Mouse (Mus musculus) frontal cortex, postnatal 10 days (tissue): ENCODE data around the gene Pja2.
"Not testable (repeated sequence)": the region's sequence is repeated elsewhere in the genome, so short reads cannot be mapped to it uniquely, and the experiment has no call there.

Experiments
- DNase-seq, 2 experiments: peaks; one replicate each; pipeline ENCODE4 v3.0.0; 2022; ENCODE audit warnings: low spot score in 2 of 2, mixed read lengths in 1 of 2

Gene Pja2

DNA sequence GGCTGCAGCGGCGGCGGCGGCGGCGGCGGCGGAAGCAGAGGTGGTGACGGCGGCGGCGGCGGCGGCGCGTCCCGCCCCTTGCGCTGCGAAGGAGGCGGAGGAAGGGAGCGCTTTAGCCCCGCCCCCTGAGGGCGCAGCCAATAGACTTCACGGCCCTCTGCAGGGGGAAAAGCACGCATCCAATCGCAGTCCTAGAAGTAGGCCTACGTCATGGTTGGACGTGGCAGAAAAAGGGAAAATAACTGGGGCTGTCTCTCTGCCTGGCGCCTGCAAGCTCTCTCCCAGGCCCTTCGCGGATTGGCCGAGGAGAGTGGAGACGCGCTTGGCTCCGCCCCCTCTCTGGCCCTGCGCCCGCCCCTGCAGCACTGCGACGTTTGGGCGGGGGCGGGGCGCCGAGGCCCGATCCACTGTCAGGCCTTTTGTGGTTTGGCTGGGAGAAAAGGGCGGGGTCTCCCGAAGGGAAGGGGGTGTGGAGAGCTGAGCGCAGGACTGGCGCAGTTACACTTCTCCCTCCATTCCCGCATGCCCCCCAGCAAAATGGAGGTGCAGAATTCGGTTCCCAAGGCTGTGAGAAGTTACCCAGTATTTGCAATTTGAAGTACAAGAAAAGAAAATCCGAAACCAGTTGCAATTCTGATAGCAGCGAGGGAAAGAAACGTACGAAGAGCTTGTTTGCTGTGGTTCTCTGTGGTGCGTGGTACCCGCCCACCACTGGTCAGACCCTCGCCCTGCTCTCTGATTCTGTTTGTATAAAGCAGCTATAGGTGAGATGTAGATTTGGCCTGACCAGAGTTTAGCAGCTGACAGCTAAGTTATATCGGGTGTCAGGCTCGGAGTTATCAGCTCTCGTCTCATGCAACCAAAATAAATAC lies at the start of gene Pja2:
TSS of gene Pja2 (minus strand) at position 19 of the 872 bp plus-strand sequence.
- peak; percentile 99 for DNase-seq

- DNase-seq = peak; percentile 24 to 64
These were observed 43.6 kb upstream of the Pja2 start for GRCm38 (mm10) chr17:64375327-64375726.

DNA sequence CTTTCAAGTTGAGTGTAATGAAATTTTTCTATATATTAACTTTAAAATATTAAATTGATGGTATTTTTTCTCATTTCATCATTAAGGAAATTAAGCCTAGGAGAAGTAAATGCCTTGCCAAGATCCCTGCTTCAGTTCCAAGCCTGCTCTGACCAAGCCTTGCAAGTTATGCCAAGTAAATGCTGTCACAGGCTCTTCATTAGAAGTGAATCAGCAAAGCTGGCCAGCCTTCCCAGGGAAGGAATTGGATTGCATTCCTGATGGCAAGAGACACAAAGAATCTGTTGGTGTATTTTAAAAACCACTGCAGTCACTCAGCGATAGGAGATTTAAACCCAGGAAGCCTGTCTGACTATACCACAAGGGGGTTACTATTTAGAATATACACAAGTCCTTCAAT lies 32.0 kb upstream of the Pja2 start:
- no peak for DNase-seq

DNA sequence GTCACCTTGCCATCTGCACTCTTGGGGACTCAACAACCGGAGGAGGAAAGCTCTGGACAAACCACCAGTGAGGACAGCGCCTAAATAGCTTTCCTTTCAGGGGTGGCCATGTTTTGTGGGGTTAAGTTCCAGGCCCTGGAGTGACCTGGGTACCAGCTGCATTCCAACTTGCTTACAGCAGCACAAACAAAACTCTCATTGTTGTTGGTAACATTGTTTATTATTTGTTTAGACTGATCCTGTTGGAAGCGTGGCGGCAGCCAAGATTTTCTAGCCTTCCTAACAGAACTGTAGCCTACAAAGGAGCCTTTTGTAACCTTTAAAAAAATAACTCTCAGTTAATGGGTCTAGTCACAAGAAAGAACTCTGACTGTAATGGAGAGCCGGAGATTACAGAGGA lies 30.9 kb upstream of the Pja2 start:
- no peak for DNase-seq

GRCm38 (mm10) chr17:64361911-64362425 lies 30.3 kb upstream of the Pja2 start:
- no peak for DNase-seq

DNA sequence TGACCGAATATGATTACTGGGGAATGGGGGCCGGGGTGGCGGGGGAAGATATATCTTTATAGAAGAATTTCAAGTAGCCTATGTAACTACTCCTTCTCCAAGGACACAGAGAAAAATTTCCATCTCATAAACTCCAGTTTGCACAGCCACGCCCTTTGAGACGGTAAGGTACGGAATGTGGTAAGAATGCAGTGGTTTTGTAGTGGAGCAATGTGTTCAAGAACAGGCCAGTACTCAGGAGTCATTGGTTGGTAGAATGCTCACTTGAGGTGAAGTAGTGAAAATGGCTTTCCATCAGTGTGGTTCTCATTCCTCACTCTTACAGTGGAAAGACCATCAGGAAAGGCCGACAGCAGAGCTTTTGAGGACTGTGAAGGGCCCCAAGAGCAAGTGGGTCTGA lies 22.2 kb upstream of the Pja2 start:
- DNase-seq = no peak

DNA sequence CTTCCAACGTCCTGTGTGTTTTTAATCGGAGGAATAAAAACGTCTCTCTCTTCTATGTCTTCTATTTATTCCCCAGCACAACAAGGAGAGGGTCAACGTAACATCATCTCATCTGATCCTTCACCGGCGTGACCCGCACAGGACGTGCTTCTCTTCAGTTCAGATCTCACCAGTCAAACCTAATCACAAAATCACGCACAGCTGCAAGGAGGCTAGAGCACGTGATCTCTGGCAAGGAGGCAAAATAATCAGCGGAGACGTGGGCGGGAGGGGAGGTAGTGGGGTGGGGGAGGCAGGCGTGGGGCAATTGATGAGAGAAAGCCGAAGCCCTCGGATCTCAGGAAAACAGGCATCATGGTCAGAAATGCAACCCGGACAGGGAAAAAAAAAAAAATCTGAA lies 14.4 kb upstream of the Pja2 start:
- no peak for DNase-seq

GRCm38 (mm10) chr17:64344576-64345172 lies 13.0 kb upstream of the Pja2 start:
- no peak for DNase-seq

- DNase-seq = no peak
These were observed 10.0 kb upstream of the Pja2 start for GRCm38 (mm10) chr17:64341698-64342097.

DNA sequence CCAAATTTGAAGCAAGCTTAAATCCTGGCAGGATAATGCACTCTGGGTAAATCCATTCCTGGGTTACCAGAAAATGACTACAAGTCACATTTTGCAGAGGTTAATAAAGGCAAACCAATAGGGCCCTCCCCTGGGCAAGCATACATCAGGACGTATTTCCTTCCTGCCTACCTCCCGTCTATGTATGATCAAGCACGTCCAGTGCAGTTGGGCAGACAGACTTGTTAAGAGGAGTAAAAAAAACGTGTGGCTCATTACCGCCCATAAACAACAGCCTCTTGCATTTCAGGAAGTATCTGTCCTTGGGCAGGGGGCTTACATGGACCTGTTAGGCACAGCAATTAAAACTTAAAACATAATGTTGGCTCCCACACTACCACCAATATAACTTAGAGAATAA lies 8.0 kb upstream of the Pja2 start:
- no peak for DNase-seq

- no peak for DNase-seq
These were observed 5.5 kb upstream of the Pja2 start for GRCm38 (mm10) chr17:64337220-64337619.

DNA sequence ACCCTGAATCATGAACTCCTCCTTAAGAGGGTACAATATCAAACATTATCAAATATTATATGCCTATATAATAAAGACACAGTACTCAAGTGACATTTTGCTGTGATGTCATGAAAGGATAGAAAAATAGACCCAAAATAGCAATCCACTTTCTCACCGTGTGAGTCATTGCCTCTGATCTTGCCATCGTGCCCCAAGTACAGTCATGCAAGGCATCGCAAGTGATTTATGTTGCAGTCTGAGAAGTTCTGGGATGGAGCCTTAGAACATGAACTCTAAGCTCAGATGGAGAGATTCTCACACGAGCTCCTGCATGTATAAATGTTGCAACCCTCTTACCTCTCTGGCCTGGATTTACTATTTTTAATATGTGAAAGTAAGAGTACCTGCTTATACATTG lies 2.2 kb upstream of the Pja2 start:
- no peak for DNase-seq

DNA sequence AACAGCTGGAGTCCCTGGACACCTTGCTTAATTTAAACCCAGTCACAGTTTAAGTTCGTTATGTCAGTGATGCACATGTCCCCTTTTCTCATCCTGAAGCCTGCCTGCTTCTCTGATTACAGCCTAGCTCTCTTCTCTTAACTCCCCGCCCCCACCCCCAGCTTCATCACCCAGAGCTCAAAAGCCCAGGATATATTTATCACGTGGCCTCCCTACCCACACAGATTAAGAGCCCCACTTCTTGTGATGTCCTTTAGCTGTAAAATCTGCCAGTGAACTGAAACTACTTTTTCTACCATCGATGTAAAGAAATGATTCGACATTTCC lies 1.0 kb upstream of the Pja2 start:
- DNase-seq = no peak

- no peak for DNase-seq
These were observed 322 bp downstream of the Pja2 start for GRCm38 (mm10) chr17:64331291-64331897.

- DNase-seq = no peak
These were observed 831 bp downstream of the Pja2 start for GRCm38 (mm10) chr17:64330885-64331284.

GRCm38 (mm10) chr17:64324556-64324955 lies 7.2 kb downstream of the Pja2 start:
- no peak for DNase-seq

DNA sequence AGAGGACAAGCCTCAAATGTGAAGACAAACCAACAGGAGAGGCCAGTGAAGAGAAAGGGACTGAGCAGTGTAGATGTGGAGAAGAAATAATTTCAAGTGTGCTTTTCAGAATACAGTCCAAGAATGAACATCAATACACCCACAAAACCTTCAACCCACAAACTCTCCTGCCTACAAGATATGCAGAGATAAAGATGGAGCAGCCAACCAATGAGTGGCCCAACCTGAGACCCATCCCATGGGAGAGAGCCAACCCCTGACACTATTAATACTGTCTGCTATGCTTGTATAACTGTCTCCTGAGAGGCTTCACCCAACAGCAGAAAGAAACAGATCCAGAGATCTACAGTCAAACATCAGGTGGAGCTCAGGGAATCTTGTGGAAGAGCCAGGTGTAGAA lies 16.3 kb downstream of the Pja2 start:
- no peak for DNase-seq

DNA sequence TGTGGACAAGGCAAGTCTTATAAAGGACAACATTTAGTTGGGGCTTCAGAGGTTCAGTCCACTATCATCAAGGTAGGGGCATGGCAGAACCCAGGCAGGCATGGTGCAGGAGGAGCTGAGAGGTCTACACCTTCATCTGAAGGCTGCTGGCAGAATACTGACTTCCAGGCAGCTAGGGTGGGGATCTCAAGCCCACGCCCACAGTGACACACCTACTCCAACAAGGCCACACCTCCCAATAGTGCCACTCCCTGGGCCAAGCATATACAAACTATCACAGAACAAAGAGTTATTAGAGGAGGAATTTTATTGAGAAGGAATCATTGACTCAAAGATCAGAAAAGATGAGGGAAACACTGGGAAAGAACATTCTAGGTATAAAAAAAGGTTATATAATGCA lies 17.2 kb downstream of the Pja2 start:
- DNase-seq = not testable (repeated sequence)

DNA sequence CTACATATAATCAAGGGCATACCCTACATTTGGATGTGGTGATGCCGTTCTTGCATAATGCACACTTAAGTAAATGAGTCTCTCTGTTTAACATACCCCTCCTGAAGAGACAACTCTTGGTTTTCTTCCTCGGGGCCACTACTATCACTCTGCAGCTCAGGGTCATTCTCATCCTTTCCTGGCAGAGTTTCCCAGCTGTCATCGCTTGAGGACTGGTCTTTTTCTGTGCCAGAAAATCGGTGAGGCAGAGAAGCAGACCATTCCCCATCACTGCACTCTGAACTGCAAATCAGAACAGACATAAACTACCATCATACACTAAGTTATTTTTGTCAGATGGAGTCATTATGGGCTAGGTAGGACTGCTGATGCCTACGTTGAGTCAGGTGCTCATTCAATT lies 34.1 kb downstream of the Pja2 start:
- DNase-seq = no peak

- no peak for DNase-seq
These were observed 39.0 kb downstream of the Pja2 start for GRCm38 (mm10) chr17:64292740-64293139.

GRCm38 (mm10) chr17:64289684-64290083 lies 42.0 kb downstream of the Pja2 start:
- DNase-seq = no peak

DNA sequence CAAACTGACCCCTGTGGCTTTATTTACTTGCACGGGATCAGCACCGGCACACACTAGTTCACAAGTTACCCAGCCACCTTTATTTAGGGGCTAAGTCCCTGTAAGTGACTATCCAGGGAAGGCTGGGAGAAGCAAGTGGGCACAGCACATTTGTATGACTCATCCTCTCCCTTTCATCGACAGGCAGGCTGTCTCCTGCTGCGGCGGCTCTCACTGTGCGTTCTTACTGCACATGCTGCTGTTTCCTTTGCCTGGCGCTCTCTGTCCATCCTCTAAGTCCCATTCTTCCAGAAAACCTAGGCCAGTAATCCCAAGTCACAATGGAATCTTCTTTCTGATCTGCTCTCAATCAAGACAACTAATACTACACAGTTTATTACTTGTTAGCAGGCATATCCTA lies 43.7 kb downstream of the Pja2 start:
- no peak for DNase-seq

DNA sequence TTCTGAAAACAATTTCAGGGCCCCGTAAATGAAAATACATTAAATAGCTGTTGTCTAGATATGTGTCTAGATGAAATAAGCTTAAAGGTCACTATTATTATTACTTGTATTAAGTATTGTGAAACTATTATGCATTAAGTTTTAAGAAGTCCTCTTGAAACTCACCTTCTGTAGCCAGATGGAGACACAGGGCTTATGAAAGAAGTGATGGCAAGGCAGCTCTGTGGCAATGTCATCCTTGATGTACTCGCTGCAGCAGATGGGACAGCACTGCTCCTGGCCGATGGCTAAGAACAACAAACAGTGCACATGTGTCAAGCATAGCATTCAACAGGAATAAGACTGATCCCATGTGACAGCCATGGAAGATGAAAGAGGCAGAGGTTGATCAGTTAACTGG lies 44.9 kb downstream of the Pja2 start:
- no peak for DNase-seq
